Mouse (Mus musculus): ENCODE data around the gene Tspan18. TPM values are rescaled to one million over a fixed set of nuclear protein-coding genes. Genes with fewer than 3 reads are reported as not detected.

Tspan18 gene
- polyA plus RNA-seq, 1 experiment from 2014 or later, result 30.3 TPM

GRCm38 (mm10) chr2:93257634-93258033 lies 76.7 kb downstream of the Tspan18 start:
- ATAC-seq (ENCODE audit: insufficient number of reproducible peaks, insufficient read depth, low FRiP score, low read depth), result no peak
- 37% methylated on average over 4 of the region's 4 CpGs for WGBS

GRCm38 (mm10) chr2:93256735-93257405 lies 77.4 kb downstream of the Tspan18 start:
- Histone ChIP-seq H3K4me2 (replicated peaks; ENCODE audit: low read depth, low read length) (no peak overlapping the region), H3K9me3 (ENCODE audit: control insufficient read depth, low read depth, low read length) (no peaks in the 10 kb centered on the region), H3K36me3 (ENCODE audit: control insufficient read depth, insufficient read depth, low read length) (no peaks in the 10 kb centered on the region), H3K27me3 (ENCODE audit: control insufficient read depth, insufficient read depth, low read length) (no peaks in the 10 kb centered on the region), H3K4me1 (ENCODE audit: control insufficient read depth, insufficient read depth, low read length) (peaks cover 8% of the 10 kb centered on the region; the same call in 1 of the 2 replicates), H3K9ac (replicated peaks; ENCODE audit: low read depth, low read length) (no peak overlapping the region), H3K27ac (ENCODE audit: low read length) (no peak overlapping the region), H3K4me3 (ENCODE audit: low read depth, low read length) (no peak overlapping the region)
- 69% methylated on average over 8 of the region's 8 CpGs for WGBS
- ATAC-seq (ENCODE audit: insufficient number of reproducible peaks, insufficient read depth, low FRiP score, low read depth), result no peak

More at GRCm38 (mm10) chr2:93257634-93258033, 76.7 kb downstream of the Tspan18 start:
- Histone ChIP-seq H3K4me3 (ENCODE audit: low read depth, low read length) (no peak overlapping the region), H3K27ac (ENCODE audit: low read length) (no peak overlapping the region), H3K9ac (replicated peaks; ENCODE audit: low read depth, low read length) (no peak overlapping the region), H3K36me3 (ENCODE audit: control insufficient read depth, insufficient read depth, low read length) (no peaks in the 10 kb centered on the region), H3K4me1 (ENCODE audit: control insufficient read depth, insufficient read depth, low read length) (peaks cover 8% of the 10 kb centered on the region; the same call in 1 of the 2 replicates), H3K9me3 (ENCODE audit: control insufficient read depth, low read depth, low read length) (no peaks in the 10 kb centered on the region), H3K4me2 (replicated peaks; ENCODE audit: low read depth, low read length) (no peak overlapping the region), H3K27me3 (ENCODE audit: control insufficient read depth, insufficient read depth, low read length) (no peaks in the 10 kb centered on the region)

- no peak overlapping the region for H3K4me2 ChIP-seq (replicated peaks; ENCODE audit: low read depth, low read length)
- no peak for ATAC-seq (ENCODE audit: insufficient number of reproducible peaks, insufficient read depth, low FRiP score, low read depth)
- no peaks in the 10 kb centered on the region for H3K9me3 ChIP-seq (ENCODE audit: control insufficient read depth, low read depth, low read length)
- H3K36me3 ChIP-seq (ENCODE audit: control insufficient read depth, insufficient read depth, low read length), result no peaks in the 10 kb centered on the region
- 0 out of 2 replicates have a peak, but pooled peaks cover 4% of the 10 kb centered on the region for H3K4me1 ChIP-seq (ENCODE audit: control insufficient read depth, insufficient read depth, low read length)
- no peak overlapping the region for H3K4me3 ChIP-seq (ENCODE audit: low read depth, low read length)
- no peaks in the 10 kb centered on the region for H3K27me3 ChIP-seq (ENCODE audit: control insufficient read depth, insufficient read depth, low read length)
- H3K27ac ChIP-seq (ENCODE audit: low read length), result no peak overlapping the region
- 48% methylated on average over 9 of the region's 9 CpGs for WGBS
- H3K9ac ChIP-seq (replicated peaks; ENCODE audit: low read depth, low read length), result no peak overlapping the region
These were observed 81.9 kb downstream of the Tspan18 start for GRCm38 (mm10) chr2:93252356-93252755.

GRCm38 (mm10) chr2:93250611-93251010 lies 83.7 kb downstream of the Tspan18 start:
- Histone ChIP-seq H3K4me3 (ENCODE audit: low read depth, low read length) (no peak overlapping the region), H3K27ac (ENCODE audit: low read length) (no peak overlapping the region), H3K9me3 (ENCODE audit: control insufficient read depth, low read depth, low read length) (no peaks in the 10 kb centered on the region), H3K9ac (replicated peaks; ENCODE audit: low read depth, low read length) (no peak overlapping the region), H3K4me1 (ENCODE audit: control insufficient read depth, insufficient read depth, low read length) (no peaks in the 10 kb centered on the region), H3K36me3 (ENCODE audit: control insufficient read depth, insufficient read depth, low read length) (no peaks in the 10 kb centered on the region), H3K27me3 (ENCODE audit: control insufficient read depth, insufficient read depth, low read length) (no peaks in the 10 kb centered on the region), H3K4me2 (replicated peaks; ENCODE audit: low read depth, low read length) (no peak overlapping the region)
- ATAC-seq (ENCODE audit: insufficient number of reproducible peaks, insufficient read depth, low FRiP score, low read depth), result no peak
- 88% methylated on average over 7 of the region's 7 CpGs for WGBS

DNA sequence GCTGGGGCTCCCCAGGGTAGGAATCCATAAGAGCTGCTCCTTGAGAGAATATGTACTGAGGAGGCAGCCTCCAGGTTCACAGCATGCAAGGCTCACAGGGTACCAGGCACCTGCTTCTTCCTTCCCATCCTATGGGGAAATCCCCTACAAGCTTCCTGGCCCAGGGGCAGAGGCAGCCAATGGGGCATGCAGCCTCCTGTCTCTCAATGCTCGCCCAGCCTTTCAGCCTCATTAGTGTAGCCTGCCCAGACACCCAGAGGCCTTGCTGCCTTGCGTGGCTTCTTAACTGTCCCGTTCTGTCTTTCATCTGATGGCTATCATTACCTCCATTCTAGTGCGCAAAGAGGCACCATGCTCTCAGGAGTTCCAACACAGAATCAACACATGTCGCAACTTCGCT lies 85.2 kb downstream of the Tspan18 start:
- WGBS, result 80% methylated on average over 6 of the region's 6 CpGs
- H3K27ac ChIP-seq (ENCODE audit: low read length), result no peak overlapping the region
- H3K4me1 ChIP-seq (ENCODE audit: control insufficient read depth, insufficient read depth, low read length), result no peaks in the 10 kb centered on the region
- H3K36me3 ChIP-seq (ENCODE audit: control insufficient read depth, insufficient read depth, low read length), result no peaks in the 10 kb centered on the region
- H3K4me2 ChIP-seq (replicated peaks; ENCODE audit: low read depth, low read length), result no peak overlapping the region
- no peak for ATAC-seq (ENCODE audit: insufficient number of reproducible peaks, insufficient read depth, low FRiP score, low read depth)
- H3K4me3 ChIP-seq (ENCODE audit: low read depth, low read length), result no peak overlapping the region
- H3K27me3 ChIP-seq (ENCODE audit: control insufficient read depth, insufficient read depth, low read length), result no peaks in the 10 kb centered on the region
- H3K9me3 ChIP-seq (ENCODE audit: control insufficient read depth, low read depth, low read length), result no peaks in the 10 kb centered on the region
- no peak overlapping the region for H3K9ac ChIP-seq (replicated peaks; ENCODE audit: low read depth, low read length)

GRCm38 (mm10) chr2:93244090-93244443 lies 90.2 kb downstream of the Tspan18 start:
- Histone ChIP-seq H3K9me3 (ENCODE audit: control insufficient read depth, low read depth, low read length) (no peaks in the 10 kb centered on the region), H3K4me1 (ENCODE audit: control insufficient read depth, insufficient read depth, low read length) (no peaks in the 10 kb centered on the region), H3K4me3 (ENCODE audit: low read depth, low read length) (no peak overlapping the region), H3K36me3 (ENCODE audit: control insufficient read depth, insufficient read depth, low read length) (no peaks in the 10 kb centered on the region), H3K27me3 (ENCODE audit: control insufficient read depth, insufficient read depth, low read length) (no peaks in the 10 kb centered on the region), H3K4me2 (replicated peaks; ENCODE audit: low read depth, low read length) (no peak overlapping the region), H3K9ac (replicated peaks; ENCODE audit: low read depth, low read length) (no peak overlapping the region), H3K27ac (ENCODE audit: low read length) (no peak overlapping the region)
- ATAC-seq (ENCODE audit: insufficient number of reproducible peaks, insufficient read depth, low FRiP score, low read depth), result no peak
- 78% methylated on average over 8 of the region's 8 CpGs for WGBS

- H3K4me2 ChIP-seq (replicated peaks; ENCODE audit: low read depth, low read length), result no peak overlapping the region
These were observed 90.7 kb downstream of the Tspan18 start for GRCm38 (mm10) chr2:93243439-93244089.

DNA sequence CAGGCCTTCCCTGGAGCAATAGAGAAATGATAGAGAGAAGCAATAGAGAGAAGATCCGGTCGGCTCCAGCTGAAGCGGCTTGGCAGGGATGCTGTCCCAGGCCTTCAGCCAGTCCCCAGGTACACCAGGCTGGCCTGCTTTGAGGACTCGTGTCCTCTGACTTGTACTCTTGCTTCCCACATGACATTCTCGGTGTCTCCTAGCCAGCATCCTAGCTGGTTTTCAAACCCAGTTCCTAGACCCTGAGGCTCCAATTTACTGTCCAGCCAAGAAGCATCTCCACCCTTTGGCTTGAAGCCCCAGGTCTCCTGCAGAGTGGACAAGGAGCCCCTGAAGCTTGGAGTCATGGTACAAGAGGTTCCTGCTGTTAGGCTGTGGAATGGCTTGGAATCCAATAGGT lies 92.1 kb downstream of the Tspan18 start:
- Histone ChIP-seq H3K9me3 (ENCODE audit: control insufficient read depth, low read depth, low read length) (no peaks in the 10 kb centered on the region), H3K36me3 (ENCODE audit: control insufficient read depth, insufficient read depth, low read length) (no peaks in the 10 kb centered on the region), H3K4me2 (replicated peaks; ENCODE audit: low read depth, low read length) (no peak overlapping the region), H3K4me1 (ENCODE audit: control insufficient read depth, insufficient read depth, low read length) (no peaks in the 10 kb centered on the region), H3K4me3 (ENCODE audit: low read depth, low read length) (no peak overlapping the region), H3K27ac (ENCODE audit: low read length) (no peak overlapping the region), H3K9ac (replicated peaks; ENCODE audit: low read depth, low read length) (no peak overlapping the region), H3K27me3 (ENCODE audit: control insufficient read depth, insufficient read depth, low read length) (no peaks in the 10 kb centered on the region)
- no peak for ATAC-seq (ENCODE audit: insufficient number of reproducible peaks, insufficient read depth, low FRiP score, low read depth)
- 79% methylated on average over 5 of the region's 5 CpGs for WGBS

More at GRCm38 (mm10) chr2:93243439-93244089, 90.7 kb downstream of the Tspan18 start:
- Histone ChIP-seq H3K9me3 (ENCODE audit: control insufficient read depth, low read depth, low read length) (no peaks in the 10 kb centered on the region), H3K9ac (replicated peaks; ENCODE audit: low read depth, low read length) (no peak overlapping the region), H3K27ac (ENCODE audit: low read length) (no peak overlapping the region), H3K36me3 (ENCODE audit: control insufficient read depth, insufficient read depth, low read length) (no peaks in the 10 kb centered on the region), H3K4me3 (ENCODE audit: low read depth, low read length) (no peak overlapping the region), H3K27me3 (ENCODE audit: control insufficient read depth, insufficient read depth, low read length) (no peaks in the 10 kb centered on the region), H3K4me1 (ENCODE audit: control insufficient read depth, insufficient read depth, low read length) (no peaks in the 10 kb centered on the region)
- no peak for ATAC-seq (ENCODE audit: insufficient number of reproducible peaks, insufficient read depth, low FRiP score, low read depth)
- WGBS, result 75% methylated on average over 11 of the region's 11 CpGs

Data from stomach, embryonic 14.5 days (tissue).